Mouse (Mus musculus) left cerebral cortex, adult 2 months (tissue): Measurements from ENCODE around the gene Gm20481. TPM values are rescaled to one million over a fixed set of nuclear protein-coding genes. Genes with fewer than 3 reads are reported as not detected.
"Not testable (repeated sequence)": the region's sequence is repeated elsewhere in the genome, so short reads cannot be mapped to it uniquely, and the experiment has no call there.

Source experiments
- DNase-seq, 2 experiments: peaks; one replicate each; pipeline ENCODE4 v3.0.0; 2021 to 2022; ENCODE audit warnings: low spot score in 2 of 2, mixed read lengths in 1 of 2; ENCODE audit errors: extremely low spot score in 1 of 2
- H3K27ac ChIP-seq: fragments of 200-600 bp; 2 replicates; pipeline ENCODE4 v1.8.1; 2022
- H3K4me3 ChIP-seq: fragments of 200-600 bp; 2 replicates; pipeline ENCODE4 v1.8.1; 2022
- CTCF ChIP-seq: fragments of 200-600 bp; IDR thresholded peaks from 2 replicates; pipeline ENCODE4 v1.8.1; 2022; ENCODE audit warnings: antibody characterized with exemption, mild to moderate bottlenecking, moderate library complexity
- intact Hi-C: fragments of 180-260 bp; cut with DNase I; formaldehyde crosslinking; loops from one replicate; pipeline ENCODE4 v1.15.1; 2025
- total RNA-seq, 2 experiments: library from RNA; stranded (reverse); gene quantifications; 2 replicates each; pipeline ENCODE4 v1.2.3; 2021

Gm20481 gene
- total RNA-seq, 2 experiments from 2014 or later: not detected

DNA sequence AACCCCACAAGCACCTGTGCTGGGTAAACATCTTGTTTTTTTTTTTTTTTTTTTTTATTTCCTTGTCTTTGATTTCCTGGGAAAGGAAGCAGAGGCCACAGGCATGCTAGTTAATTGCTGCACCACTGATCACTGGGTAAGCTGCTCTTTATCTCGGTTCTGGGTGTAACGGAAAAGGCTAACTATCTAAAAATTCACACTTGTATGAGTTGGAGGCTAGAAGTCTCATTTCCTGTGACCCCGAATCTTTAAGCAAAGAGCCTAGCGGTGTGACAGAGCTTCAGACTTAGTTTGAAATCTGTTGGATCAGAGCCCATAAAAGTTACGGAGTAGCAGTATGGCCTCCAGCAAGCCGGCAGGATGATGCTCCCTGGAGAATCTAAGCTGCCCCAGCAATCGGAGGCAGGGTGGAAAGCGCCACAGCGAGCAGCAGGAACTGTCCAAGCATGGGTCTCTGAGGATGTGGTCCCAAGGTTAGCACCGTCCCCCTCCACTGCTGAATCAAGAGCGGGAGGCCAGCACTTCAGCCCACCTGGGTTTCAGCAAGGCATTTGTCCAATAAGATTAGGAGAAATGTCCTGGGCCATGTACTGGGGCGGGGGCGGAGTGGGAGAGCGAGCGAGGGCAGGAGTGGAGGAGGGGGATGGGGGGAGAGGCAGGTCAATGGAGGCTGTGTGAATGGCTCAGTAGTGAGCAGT is 28.2 kb upstream of the Gm20481 start:
- H3K27ac ChIP-seq: no peak overlapping the region
- intact Hi-C loops: no loop called here
- TF ChIP-seq CTCF: no peak
- H3K4me3 ChIP-seq: peak overlapping the region; percentile 28; the same call in 1 of the 2 replicates
- DNase-seq: no peak

DNA sequence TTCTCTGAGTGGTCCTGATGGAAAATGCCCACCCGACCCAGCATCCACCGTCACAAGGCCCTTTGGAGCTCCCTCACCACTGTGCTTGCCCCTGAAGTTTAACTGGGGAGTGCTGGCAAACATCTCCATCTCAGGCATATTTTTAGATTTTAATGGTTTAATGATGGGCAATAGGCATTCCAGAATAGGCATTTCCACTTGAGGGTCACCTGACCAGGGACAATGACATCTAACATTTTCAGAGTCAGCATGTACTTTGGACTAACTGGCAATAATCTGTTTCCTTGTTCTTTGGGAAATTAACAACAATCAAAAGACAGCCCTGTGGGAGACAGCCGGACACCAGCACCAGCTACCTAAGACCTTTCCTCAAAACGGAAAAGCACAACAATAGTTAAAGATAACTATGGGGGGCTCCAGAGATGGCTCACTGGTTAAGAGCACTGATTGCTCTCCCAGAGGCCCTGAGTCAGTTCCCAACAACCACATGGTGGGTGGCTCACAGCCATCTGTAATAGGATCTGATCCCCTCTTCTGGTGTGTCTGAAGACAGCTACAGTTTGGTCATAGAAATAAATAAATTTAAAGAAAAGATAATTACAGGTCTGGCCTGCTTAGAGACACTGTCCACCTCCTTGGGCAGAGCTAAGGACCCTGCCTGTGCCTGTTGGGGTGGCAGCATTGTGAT is 26.4 kb upstream of the Gm20481 start:
- TF ChIP-seq CTCF: no peak
- no peak for DNase-seq
- Histone ChIP-seq H3K4me3 (no peak overlapping the region), H3K27ac (no peak overlapping the region)
- intact Hi-C loops: no loop called here

DNA sequence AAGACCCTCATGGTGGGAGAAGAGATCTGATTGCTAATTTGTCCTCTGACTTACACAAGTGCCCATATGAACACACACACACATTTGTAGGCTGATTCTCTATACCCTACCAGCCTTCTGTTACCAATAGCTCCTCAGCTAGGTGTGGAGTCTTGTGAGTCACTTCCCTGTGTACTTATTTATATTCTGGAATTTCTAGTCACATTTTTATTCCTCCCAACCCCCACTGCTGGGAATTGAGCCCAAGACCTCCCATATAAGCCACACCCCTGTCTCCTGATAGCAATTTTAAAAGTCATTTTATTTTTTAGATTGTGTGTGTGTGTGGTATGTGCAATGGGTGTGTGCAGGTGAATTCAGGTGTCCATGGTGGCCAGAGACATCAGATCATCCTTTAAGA is 25.4 kb upstream of the Gm20481 start:
- intact Hi-C loops: no loop called here
- no peak for DNase-seq
- Histone ChIP-seq H3K4me3 (no peak overlapping the region), H3K27ac (no peak overlapping the region)
- TF ChIP-seq CTCF: no peak

DNA sequence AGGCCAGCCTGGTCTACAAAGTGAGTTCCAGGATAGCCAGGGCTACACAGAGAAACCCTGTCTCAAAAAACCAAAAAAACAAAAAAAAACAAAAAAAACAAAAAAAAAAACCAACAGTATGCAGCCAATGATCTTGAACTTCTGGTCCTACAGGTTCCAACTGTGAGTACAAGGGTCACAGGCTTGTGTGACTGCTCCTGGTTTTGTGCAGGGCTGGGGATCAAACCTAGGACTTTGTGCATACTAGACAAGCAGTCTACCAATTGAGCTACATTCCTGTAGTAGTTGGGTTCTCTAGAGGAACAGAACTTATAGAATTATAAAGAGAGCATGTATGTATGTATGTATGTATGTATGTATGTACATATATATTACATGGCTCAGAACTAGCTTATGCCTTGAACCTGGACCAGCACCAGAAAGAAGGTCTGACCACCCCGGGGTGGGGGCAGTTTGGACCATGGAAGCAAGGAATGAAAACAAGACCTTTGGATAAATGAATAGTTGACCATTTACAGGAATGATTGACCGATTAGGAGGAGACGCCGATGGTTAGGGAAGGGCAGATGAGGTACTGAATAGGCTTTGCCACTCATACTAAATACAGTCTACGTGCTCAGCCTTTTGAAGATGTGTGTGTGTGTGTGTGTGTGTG is 23.1 kb upstream of the Gm20481 start:
- intact Hi-C loops: no loop called here
- Histone ChIP-seq H3K4me3 (no peak overlapping the region), H3K27ac (no peak overlapping the region)
- no peak for DNase-seq
- no peak for TF ChIP-seq CTCF

DNA sequence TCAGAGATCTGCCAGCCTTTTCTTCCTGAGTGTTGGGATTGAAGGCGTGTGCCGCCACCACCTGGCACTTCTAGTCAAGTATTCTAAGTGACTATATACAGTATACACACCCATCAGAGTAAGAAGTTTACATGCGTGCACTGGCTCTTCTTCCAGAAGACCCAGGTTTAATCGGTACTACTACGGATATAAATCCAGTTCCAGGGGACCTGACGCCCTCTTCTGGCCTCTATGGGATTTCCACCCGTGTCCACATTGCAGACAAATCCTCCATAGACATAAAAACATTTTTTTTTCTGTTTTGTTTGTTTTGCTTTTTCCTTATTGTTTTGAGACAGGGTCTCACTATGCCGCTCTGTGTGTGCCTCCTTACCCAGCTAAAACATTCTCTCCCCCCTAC is 22.1 kb upstream of the Gm20481 start:
- intact Hi-C loops: no loop called here
- Histone ChIP-seq H3K4me3 (no peak overlapping the region), H3K27ac (no peak overlapping the region)
- no peak for DNase-seq
- peak; percentile 46 for TF ChIP-seq CTCF

DNA sequence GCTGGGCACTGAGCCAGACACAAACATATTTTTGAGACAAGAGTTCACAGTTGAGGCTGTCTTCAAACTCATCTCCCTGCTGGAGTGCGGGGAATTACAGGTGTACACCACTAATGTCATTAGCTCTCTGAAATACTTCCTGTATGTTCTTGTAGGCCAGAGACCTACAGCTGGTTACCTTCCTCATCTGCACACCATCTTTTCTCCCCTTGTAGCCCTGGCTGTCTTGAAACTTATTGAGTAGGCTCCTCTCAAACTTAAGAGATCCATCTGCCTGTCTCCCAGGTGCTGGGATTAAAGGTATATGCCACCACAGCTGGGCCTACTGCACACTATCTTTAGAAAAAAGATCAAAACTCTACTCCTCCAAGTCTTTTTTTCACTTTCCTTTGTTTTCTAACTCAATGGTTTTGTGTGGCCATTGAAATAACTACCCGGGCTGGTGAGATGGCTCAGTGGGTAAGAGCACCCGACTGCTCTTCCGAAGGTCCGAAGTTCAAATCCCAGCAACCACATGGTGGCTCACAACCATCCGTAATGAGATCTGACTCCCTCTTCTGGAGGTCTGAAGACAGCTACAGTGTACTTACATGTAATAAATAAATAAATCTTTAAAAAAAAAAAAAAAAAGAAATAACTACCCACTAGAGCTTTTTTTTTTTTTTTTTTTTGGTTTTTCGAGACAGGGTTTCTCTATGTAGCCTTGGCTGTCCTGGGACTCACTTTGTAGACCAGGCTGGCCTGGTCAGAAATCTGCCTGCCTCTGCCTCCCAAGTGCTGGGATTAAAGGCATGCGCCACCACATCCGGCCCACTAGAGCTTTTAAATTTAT is 20.8 kb upstream of the Gm20481 start:
- intact Hi-C loops, H3K4me3 ChIP-seq, DNase-seq, H3K27ac ChIP-seq: not testable (repeated sequence)

DNA sequence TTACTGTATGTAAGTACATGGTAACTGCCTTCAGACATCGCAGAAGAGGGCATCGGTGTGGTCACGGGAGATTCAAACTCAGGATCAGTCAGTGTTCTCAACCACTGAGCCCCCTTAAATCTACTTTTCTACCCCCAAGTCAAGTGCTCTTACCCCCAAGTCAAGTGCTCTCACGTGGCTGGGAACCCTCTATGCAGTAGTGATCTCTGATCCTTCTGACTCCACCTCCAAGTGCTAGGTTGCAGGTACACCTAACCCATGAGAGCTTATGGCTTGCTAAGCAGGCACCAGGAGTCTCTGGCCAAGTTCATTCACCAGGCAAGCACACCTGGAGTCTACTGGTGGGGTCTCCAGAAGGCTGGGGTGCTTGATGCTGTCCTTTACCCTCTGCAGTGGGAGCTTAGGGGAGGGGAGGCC is 20.2 kb upstream of the Gm20481 start:
- H3K4me3 ChIP-seq: no peak overlapping the region
- no peak for DNase-seq
- no peak for TF ChIP-seq CTCF
- intact Hi-C loops: no loop called here
- no peak overlapping the region for H3K27ac ChIP-seq

DNA sequence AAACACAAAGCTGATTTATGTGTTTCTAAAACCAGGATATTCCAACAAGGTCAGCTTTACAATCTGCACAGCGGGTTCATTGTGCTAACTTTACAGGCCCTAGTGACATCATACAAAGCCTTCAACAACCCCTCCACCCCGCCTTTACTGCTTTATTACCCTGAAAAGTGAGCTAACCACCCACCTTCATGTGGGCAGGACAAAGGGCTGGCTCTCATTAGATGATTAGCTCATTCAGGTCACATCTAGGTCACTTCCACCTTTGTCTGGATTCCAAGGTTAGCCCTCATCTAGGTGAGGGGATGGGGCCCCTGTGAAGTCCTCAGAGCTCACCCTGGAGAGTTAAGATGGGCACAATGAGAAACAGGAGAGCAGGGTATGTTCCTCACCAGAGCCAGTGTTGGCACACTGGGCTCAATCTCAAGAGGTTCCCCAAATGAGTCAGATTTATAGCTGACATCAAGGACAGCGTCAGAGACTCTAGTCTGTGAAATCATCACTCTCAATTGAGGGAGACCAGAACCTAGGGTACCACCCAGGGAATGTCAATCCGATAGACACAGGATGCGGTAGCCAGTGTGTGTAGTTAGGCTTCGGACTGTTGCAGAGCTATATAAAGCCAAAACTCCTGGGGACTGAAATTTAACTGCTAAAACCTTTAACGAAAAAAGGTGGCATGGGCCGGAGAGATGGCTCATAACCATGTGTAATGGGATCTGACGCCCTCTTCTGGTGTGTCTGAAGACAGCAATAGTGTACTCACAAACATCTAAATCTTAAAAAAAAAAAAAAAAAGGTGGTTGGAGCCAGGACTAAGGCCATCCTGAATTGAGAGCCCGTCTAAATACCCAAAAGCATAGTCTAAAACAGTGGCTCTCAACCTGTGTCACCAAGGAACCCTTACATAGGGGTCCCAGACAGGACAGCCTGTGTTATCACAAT is 18.9 kb upstream of the Gm20481 start:
- intact Hi-C loops: loop anchor here (2.0 kb wide), 2 partner anchors 20 to 100 kb away; partner anchors contain the start of genes Nelfe, Neu1 and Skiv2l
- DNase-seq: no peak
- Histone ChIP-seq H3K27ac (peak overlapping the region; percentile 97), H3K4me3 (peak overlapping the region; percentile 61)
- peak; percentile 41 for TF ChIP-seq CTCF

DNA sequence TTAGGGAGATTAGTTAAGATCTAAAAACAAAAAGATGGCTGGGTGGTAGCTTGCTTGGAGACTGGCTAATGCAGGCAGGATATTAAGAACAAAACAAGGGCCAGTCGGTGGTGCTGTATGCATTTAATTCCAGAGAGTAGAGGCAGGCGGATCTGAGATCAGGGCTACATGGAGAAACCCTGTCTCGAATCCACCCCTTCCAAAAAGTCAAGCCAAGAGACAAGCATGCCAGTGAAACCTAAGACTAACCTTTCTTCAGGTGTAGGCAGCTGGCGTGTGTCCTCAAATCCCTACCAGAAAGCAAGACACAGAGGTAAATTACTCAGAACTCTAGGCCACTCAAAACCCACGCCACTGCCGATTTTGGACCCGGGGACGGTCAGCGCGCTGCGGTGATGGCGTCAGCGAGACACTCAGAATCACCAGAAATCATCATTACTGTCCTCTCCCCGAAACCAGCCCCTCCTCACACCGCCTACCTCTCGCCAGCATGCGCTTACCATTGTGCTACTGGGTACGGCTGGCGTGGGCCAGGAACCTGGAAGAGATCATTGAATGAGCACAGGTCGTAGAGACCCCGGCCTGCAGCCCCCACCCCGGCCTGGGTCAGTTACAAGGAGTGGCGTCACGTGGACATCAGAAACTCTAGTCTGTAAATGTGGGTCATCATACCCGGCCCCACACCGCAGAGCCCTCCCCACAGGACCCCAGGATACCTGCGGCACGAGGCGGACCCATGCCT is 17.9 kb upstream of the Gm20481 start:
- peak; percentile 24 to 53 for DNase-seq
- peak overlapping the region; percentile 97 for H3K27ac ChIP-seq
- intact Hi-C loops: loop anchor here (1.0 to 2.0 kb wide), 3 partner anchors 21 to 101 kb away; partner anchors contain the start of genes Lsm2, Nelfe, Neu1 and Skiv2l
- no peak for TF ChIP-seq CTCF
- peak overlapping the region; percentile 61 for H3K4me3 ChIP-seq
